In the genomic region with DNA sequence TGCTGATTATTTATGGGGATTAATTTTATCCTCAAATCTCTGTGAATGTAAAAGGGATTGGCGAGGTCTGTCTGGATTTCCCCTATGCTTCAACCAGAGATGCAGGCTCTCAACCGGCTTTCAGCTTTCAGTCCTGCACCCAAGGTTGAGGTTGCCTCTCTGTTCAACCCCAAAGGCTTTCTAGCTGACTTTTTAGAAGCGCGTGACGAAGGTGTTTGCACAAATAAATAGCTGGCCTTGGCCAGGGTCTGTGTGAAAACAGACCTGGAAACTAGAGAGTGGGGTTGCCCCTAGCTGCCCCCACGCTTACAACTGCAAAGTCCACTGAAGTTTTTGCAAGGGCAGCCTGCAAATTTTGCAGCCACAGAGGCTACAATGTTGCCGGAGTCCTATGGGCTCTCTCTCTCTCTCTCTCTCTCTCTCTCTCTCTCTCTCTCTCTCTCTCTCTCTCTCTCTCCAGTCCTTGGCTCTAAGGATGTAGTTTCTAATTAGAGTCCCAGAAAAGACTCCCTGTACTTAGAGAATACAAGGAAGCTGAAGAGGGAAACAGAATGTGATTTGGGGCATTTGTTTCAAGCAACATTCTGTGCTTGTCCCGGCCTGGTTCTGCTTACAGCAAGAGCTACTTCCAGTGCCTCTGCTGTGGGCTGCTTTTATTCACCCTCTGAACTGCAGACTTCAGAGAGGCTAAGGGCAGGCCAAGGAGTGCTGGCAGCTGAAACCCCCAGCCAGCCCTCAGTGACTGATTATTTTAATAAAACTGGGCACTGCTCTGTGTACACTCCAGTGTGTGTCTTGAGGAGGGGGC, we compare ENCODE assay signal across 20 mouse cellular contexts. TPM values are rescaled to one million over a fixed set of nuclear protein-coding genes. Genes with fewer than 3 reads are reported as not detected.
DNase-seq lines count a peak whose midpoint lies in the region; ATAC-seq lines count a peak whose summit lies in the region.
"Had no signal": no experiment of that assay in that cellular context is flagged by ENCODE, and none has a peak within 500 bp of the region (broad histone marks: within the 10 kb centered on the region; RNA-seq: fewer than 3 reads in every experiment).

No protein-coding gene starts in this region.

- peaks cover 45% of the 10 kb centered on the region for H3K27me3 ChIP-seq in heart, embryonic 13.5 days (replicated peaks)
- H3K27me3 ChIP-seq in midbrain, embryonic 10.5 days (ENCODE audit: low read depth, poor library complexity, severe bottlenecking): peaks cover 100% of the 10 kb centered on the region
- H3K27me3 ChIP-seq in midbrain, embryonic 15.5 days (replicated peaks): peaks cover 87% of the 10 kb centered on the region
- H3K27me3 ChIP-seq in embryonic facial prominence, embryonic 10.5 days (replicated peaks; ENCODE audit: low read depth, poor library complexity, severe bottlenecking): peaks cover 100% of the 10 kb centered on the region
- H3K27me3 ChIP-seq in limb, embryonic 13.5 days: peaks cover 90% of the 10 kb centered on the region

- H3K4me2 ChIP-seq in heart, embryonic 13.5 days: peak overlapping the region; percentile 81
- H3K4me2 ChIP-seq in midbrain, embryonic 15.5 days: no peak overlapping the region
- H3K4me2 ChIP-seq in limb, embryonic 13.5 days (replicated peaks): peak overlapping the region; percentile 76
- H3K4me2 ChIP-seq: embryonic facial prominence, embryonic 15.5 days; hindbrain, embryonic 12.5 days had no signal

- H3K36me3 ChIP-seq in heart, embryonic 13.5 days: no peaks in the 10 kb centered on the region
- no peaks in the 10 kb centered on the region for H3K36me3 ChIP-seq in midbrain, embryonic 10.5 days
- H3K36me3 ChIP-seq in midbrain, embryonic 15.5 days (replicated peaks): no peaks in the 10 kb centered on the region
- no peaks in the 10 kb centered on the region for H3K36me3 ChIP-seq in embryonic facial prominence, embryonic 10.5 days (replicated peaks)
- H3K36me3 ChIP-seq in limb, embryonic 13.5 days: peaks cover 3% of the 10 kb centered on the region; the same call in 1 of the 2 replicates
- H3K36me3 ChIP-seq: embryonic facial prominence, embryonic 15.5 days; G1E; hindbrain, embryonic 12.5 days had no signal

- H3K9me3 ChIP-seq in heart, embryonic 13.5 days: no peaks in the 10 kb centered on the region
- H3K9me3 ChIP-seq in midbrain, embryonic 10.5 days (replicated peaks): no peaks in the 10 kb centered on the region
- no peaks in the 10 kb centered on the region for H3K9me3 ChIP-seq in midbrain, embryonic 15.5 days
- no peaks in the 10 kb centered on the region for H3K9me3 ChIP-seq in embryonic facial prominence, embryonic 10.5 days
- H3K9me3 ChIP-seq in limb, embryonic 13.5 days: no peaks in the 10 kb centered on the region
- H3K9me3 ChIP-seq: embryonic facial prominence, embryonic 15.5 days; hindbrain, embryonic 12.5 days had no signal

- ATAC-seq in heart, embryonic 13.5 days (ENCODE audit: extremely low read depth, insufficient number of reproducible peaks, low FRiP score, low TSS enrichment): no peak
- ATAC-seq in midbrain, embryonic 15.5 days (replicated peaks): no peak
- ATAC-seq in limb, embryonic 13.5 days (ENCODE audit: low FRiP score, low read depth): no peak
- ATAC-seq: forebrain, embryonic 14.5 days had no signal

- peaks cover 31% of the 10 kb centered on the region for H3K4me1 ChIP-seq in heart, embryonic 13.5 days
- peaks cover 12% of the 10 kb centered on the region for H3K4me1 ChIP-seq in midbrain, embryonic 10.5 days
- peaks cover 4% of the 10 kb centered on the region; the same call in 1 of the 2 replicates for H3K4me1 ChIP-seq in midbrain, embryonic 15.5 days
- peaks cover 11% of the 10 kb centered on the region for H3K4me1 ChIP-seq in embryonic facial prominence, embryonic 10.5 days
- peaks cover 12% of the 10 kb centered on the region for H3K4me1 ChIP-seq in limb, embryonic 13.5 days

- peak overlapping the region; percentile 98 for H3K27ac ChIP-seq in heart, embryonic 13.5 days (replicated peaks)
- H3K27ac ChIP-seq in midbrain, embryonic 10.5 days (replicated peaks): no peak overlapping the region
- no peak overlapping the region for H3K27ac ChIP-seq in midbrain, embryonic 15.5 days
- no peak overlapping the region for H3K27ac ChIP-seq in embryonic facial prominence, embryonic 10.5 days (replicated peaks)
- peak overlapping the region; percentile 98 for H3K27ac ChIP-seq in limb, embryonic 13.5 days
- H3K27ac ChIP-seq: embryonic facial prominence, embryonic 15.5 days; hindbrain, embryonic 12.5 days had no signal

- DNase-seq in heart, postnatal 10 days: no peak
- DNase-seq in midbrain, embryonic 10.5 days (ENCODE audit: low spot score): peak; percentile 32
- peak; percentile 43 for DNase-seq in embryonic facial prominence, embryonic 10.5 days (ENCODE audit: low spot score)
- no peak for DNase-seq in left cerebral cortex, postnatal 10 days (ENCODE audit: extremely low spot score in 1 of 2, low spot score in 2 of 2)
- DNase-seq: adrenal gland, postnatal 25 days; cerebellum, postnatal 14 days; kidney, adult 11 months; kidney, postnatal 4 days; layer of hippocampus, postnatal 36 days; liver; right cerebral cortex, postnatal 25 days; thymus, adult 2 months had no signal

- 19% methylated on average over 8 of the region's 8 CpGs for WGBS in heart, embryonic 13.5 days
- 2% methylated on average over 8 of the region's 8 CpGs for WGBS in midbrain, embryonic 10.5 days
- WGBS in midbrain, embryonic 15.5 days: 5% methylated on average over 8 of the region's 8 CpGs
- WGBS in embryonic facial prominence, embryonic 10.5 days: 2% methylated on average over 8 of the region's 8 CpGs
- WGBS in limb, embryonic 13.5 days: 3% methylated on average over 8 of the region's 8 CpGs

- H3K4me3 ChIP-seq in heart, embryonic 13.5 days: peak overlapping the region; percentile 79
- H3K4me3 ChIP-seq in midbrain, embryonic 10.5 days: no peak overlapping the region
- H3K4me3 ChIP-seq in midbrain, embryonic 15.5 days: no peak overlapping the region
- H3K4me3 ChIP-seq in embryonic facial prominence, embryonic 10.5 days: no peak overlapping the region
- H3K4me3 ChIP-seq in limb, embryonic 13.5 days: peak overlapping the region; percentile 64
- H3K4me3 ChIP-seq: embryonic facial prominence, embryonic 15.5 days; hindbrain, embryonic 12.5 days had no signal

- intact Hi-C loops in heart, postnatal 10 days (cut with DNase I): no loop called here
- intact Hi-C loops in left cerebral cortex, postnatal 10 days (cut with DNase I): loop anchor here (10.0 kb wide), 1 partner anchor 601 kb away; a partner anchor contains a TSS

- H3K9ac ChIP-seq in heart, embryonic 13.5 days: peak overlapping the region; percentile 97
- no peak overlapping the region for H3K9ac ChIP-seq in midbrain, embryonic 15.5 days
- peak overlapping the region; percentile 93 for H3K9ac ChIP-seq in limb, embryonic 13.5 days
- H3K9ac ChIP-seq: embryonic facial prominence, embryonic 15.5 days; hindbrain, embryonic 12.5 days had no signal

RNA-seq across cellular contexts. Expression of a gene that starts 1.0 kb away (rescaled TPM):
- 31.3 and 38.4 TPM in 2 replicates for polyA plus RNA-seq in heart, embryonic 13.5 days (2015; fragmentation: Nextera tagmentation; extraction: Ambion mirVana)
- total RNA-seq in heart, postnatal 10 days (2021): 10 to 100 TPM; 28.0 to 32.2 TPM
- 0.10 and 0.20 TPM in 2 replicates for polyA plus RNA-seq in midbrain, embryonic 10.5 days (2016; fragmentation: Nextera tagmentation; extraction: Ambion mirVana)
- polyA plus RNA-seq in midbrain, embryonic 15.5 days (2015; fragmentation: Nextera tagmentation; extraction: Ambion mirVana): 0.04 TPM in 1 of 2 replicates, not detected in the other
- polyA plus RNA-seq in embryonic facial prominence, embryonic 10.5 days (2016; fragmentation: Nextera tagmentation; extraction: Ambion mirVana): 0.45 and 0.98 TPM in 2 replicates
- polyA plus RNA-seq in limb, embryonic 13.5 days (2015; fragmentation: Nextera tagmentation; extraction: Ambion mirVana): 34.8 and 51.5 TPM in 2 replicates
- total RNA-seq in left cerebral cortex, postnatal 10 days (2021): not detected
- total RNA-seq: layer of hippocampus, postnatal 36 days; megakaryocyte progenitor cell, adult 5-6 weeks had no signal
- polyA plus RNA-seq: G1E had no signal

Comparison
In these comparisons a context has a peak if more than half of its experiments do, and no peak if none do; other contexts are left out.
1. H3K27ac ChIP-seq: peak in heart, embryonic 13.5 days (single experiment) and limb, embryonic 13.5 days (single experiment); none in midbrain, embryonic 10.5 days (single experiment), midbrain, embryonic 15.5 days (single experiment) and embryonic facial prominence, embryonic 10.5 days (single experiment).
2. H3K4me3 ChIP-seq: peak in heart, embryonic 13.5 days (single experiment) and limb, embryonic 13.5 days (single experiment); none in midbrain, embryonic 10.5 days (single experiment), midbrain, embryonic 15.5 days (single experiment) and embryonic facial prominence, embryonic 10.5 days (single experiment).
3. DNase-seq: peak in midbrain, embryonic 10.5 days (single experiment) and embryonic facial prominence, embryonic 10.5 days (single experiment); none in heart, postnatal 10 days (0 of 2) and left cerebral cortex, postnatal 10 days (0 of 2).
4. RNA of a gene that starts 1.0 kb away (polyA plus RNA-seq): 34.8 to 51.5 TPM in limb, embryonic 13.5 days and 31.3 to 38.4 TPM in heart, embryonic 13.5 days; 0.45 to 0.98 TPM in embryonic facial prominence, embryonic 10.5 days, 0.10 to 0.20 TPM in midbrain, embryonic 10.5 days and 0.04 TPM in midbrain, embryonic 15.5 days; every median in the first group is over 10 times any median in the second.